ENCODE assay signal across 8 mouse cellular contexts in the genomic region with DNA sequence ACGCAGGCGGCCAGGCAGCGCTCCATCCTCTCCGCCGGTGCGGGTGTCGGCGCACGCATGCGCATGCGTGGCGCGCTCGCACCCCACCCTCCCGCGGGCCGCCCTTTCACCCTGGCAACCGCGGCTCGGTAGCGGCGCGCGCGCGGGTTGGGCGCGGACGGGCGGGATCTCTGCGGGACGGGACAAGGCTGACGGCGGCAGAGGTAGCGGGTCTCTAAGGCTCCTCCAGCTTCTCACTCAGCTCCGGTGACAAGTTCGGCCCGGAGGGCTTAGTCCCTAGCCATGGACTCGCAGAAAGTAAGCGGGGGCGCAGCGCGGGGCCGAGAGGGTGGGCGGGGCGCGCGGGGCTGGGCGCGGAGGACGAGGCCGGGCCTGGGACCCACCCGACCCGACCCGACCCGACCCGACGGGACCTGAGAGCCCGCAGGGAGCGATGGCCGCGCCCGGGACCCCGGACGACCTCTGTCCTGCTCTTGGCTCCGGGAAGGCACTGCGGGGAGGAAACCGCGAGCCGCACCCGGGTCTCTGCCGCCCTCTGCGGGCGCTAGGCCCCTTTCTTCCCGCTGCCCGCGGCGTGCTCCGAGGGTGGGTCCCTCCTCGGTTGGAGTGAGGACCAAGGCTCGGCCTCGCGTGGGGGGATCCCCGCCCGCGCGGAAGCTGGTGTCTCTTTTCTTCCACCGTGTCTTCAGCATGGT. TPM values are rescaled to one million over a fixed set of nuclear protein-coding genes. Genes with fewer than 3 reads are reported as not detected.
A peak's percentile ranks its signal among the peaks of the same experiment; 100 is the strongest.
DNase-seq lines count a peak whose midpoint lies in the region; ATAC-seq and TF ChIP-seq lines count a peak whose summit lies in the region.

Gene Fsd1l (plus strand): TSS at position 156 of the 695 bp plus-strand sequence.

- peak within 1 kb of the TSS; percentile 82 for H3K4me3 ChIP-seq in gastrocnemius, adult 2 months
- H3K4me3 ChIP-seq in hindbrain, embryonic 16.5 days (ENCODE audit: low read length): peak within 1 kb of the TSS; percentile 89
- peak within 1 kb of the TSS; percentile 40 for H3K4me3 ChIP-seq in macrophage (ENCODE audit: inconsistent target)

- peaks cover 25% of the 10 kb centered on the region for H3K4me1 ChIP-seq in hindbrain, embryonic 16.5 days (ENCODE audit: control insufficient read depth, insufficient read depth, low read depth, low read length)

- H3K36me3 ChIP-seq in hindbrain, embryonic 16.5 days (ENCODE audit: control insufficient read depth, insufficient read depth, low read length): no peaks in the 10 kb centered on the region
- H3K36me3 ChIP-seq in macrophage (ENCODE audit: inconsistent target): no peaks in the 10 kb centered on the region

- TF ChIP-seq CTCF in gastrocnemius, adult 2 months (IDR thresholded peaks at IDR 0.05): peak; percentile 55

- peak within 1 kb of the TSS; percentile 93 for H3K9ac ChIP-seq in hindbrain, embryonic 16.5 days (ENCODE audit: low read depth, low read length)

- intact Hi-C loops in gastrocnemius, adult 2 months (cut with DNase I): loop anchor here (1.0 kb wide), 1 partner anchor 31 kb away; no protein-coding TSS in a partner anchor

- no peaks in the 10 kb centered on the region for H3K9me3 ChIP-seq in hindbrain, embryonic 16.5 days (ENCODE audit: control insufficient read depth, low read length)

- DNase-seq in adipocyte (ENCODE audit: low spot score): peak; percentile 7
- peak; percentile 91 for DNase-seq in gastrocnemius, adult 2 months
- peak; percentile 64 to 77 for DNase-seq in left cerebral cortex, adult 8-10 months (ENCODE audit: low spot score in 2 of 2)
- DNase-seq in right cerebral cortex, adult 2 months (ENCODE audit: low spot score in 2 of 2): peak; percentile 74 to 76
- DNase-seq in urinary bladder, adult 2 months (ENCODE audit: low spot score): peak; percentile 69

- peak; percentile 78 for ATAC-seq in common myeloid progenitor, adult 5-6 weeks (replicated peaks; ENCODE audit: low read depth, poor library complexity, severe bottlenecking)
- ATAC-seq in hindbrain, embryonic 16.5 days: peak; percentile 93

- WGBS in hindbrain, embryonic 16.5 days: 0% methylated on average over 51 of the region's 88 CpGs
- 1% methylated on average over 76 of the region's 88 CpGs for WGBS in macrophage (ENCODE audit: missing documents)

- peak within 1 kb of the TSS; percentile 72 for H3K4me2 ChIP-seq in hindbrain, embryonic 16.5 days (ENCODE audit: low read length)

- H3K27me3 ChIP-seq in hindbrain, embryonic 16.5 days (replicated peaks; ENCODE audit: control insufficient read depth, insufficient read depth, low read length): no peaks in the 10 kb centered on the region

- H3K79me2 ChIP-seq in macrophage (ENCODE audit: inconsistent target): no peaks in the 10 kb centered on the region

- H3K27ac ChIP-seq in gastrocnemius, adult 2 months: peak within 1 kb of the TSS; percentile 88
- H3K27ac ChIP-seq in hindbrain, embryonic 16.5 days (ENCODE audit: low read depth, low read length): peak within 1 kb of the TSS; percentile 87
- H3K27ac ChIP-seq in macrophage: no peak within 1 kb of the TSS

RNA-seq across cellular contexts. Expression of gene Fsd1l, which starts in this region (rescaled TPM):
- total RNA-seq in common myeloid progenitor, adult 5-6 weeks (2017): 5.8 and 7.1 TPM in 2 replicates
- total RNA-seq in gastrocnemius, adult 2 months (2021): 10 to 100 TPM; 10.7 to 12.8 TPM
- 26.6 and 32.9 TPM in 2 replicates for polyA plus RNA-seq in hindbrain, embryonic 16.5 days (2015; fragmentation: Nextera tagmentation; extraction: Ambion mirVana)
- total RNA-seq in left cerebral cortex, adult 8-10 months (2022): 10 to 100 TPM; 30.4 to 36.6 (median 33.3) TPM
- total RNA-seq in macrophage (2018; cell fraction: chromatin; rRNA removed): 10 to 100 TPM in 7 of 26 experiments, 1 to 10 TPM in 19; 1.9 to 41.9 (median 6.5) TPM
- total RNA-seq in macrophage (2018; cell fraction: cytosol; rRNA removed): 1 to 10 TPM in 6 of 26 experiments, under 1 TPM in 20; 0.22 to 1.9 (median 0.83) TPM
- total RNA-seq in macrophage (2018; cell fraction: nucleus; rRNA removed): 10 to 100 TPM in 4 of 26 experiments, 1 to 10 TPM in 22; 1.1 to 41.8 (median 3.8) TPM
- polyA plus RNA-seq in macrophage (2018): 0.38 to 1.6 TPM (median 0.65 TPM) in 3 replicates
- polyA plus RNA-seq in urinary bladder, adult 2 months (2012; rRNA removed): 5.1 and 5.2 TPM in 2 replicates

Comparison
In these comparisons a context has a peak if more than half of its experiments do, and no peak if none do; other contexts are left out.
1. DNase-seq: peak in every context shown above with its lines; median percentile 91 in gastrocnemius, adult 2 months; 75 in right cerebral cortex, adult 2 months; 70 in left cerebral cortex, adult 8-10 months; 69 in urinary bladder, adult 2 months; 7 in adipocyte.